Mouse (Mus musculus) neural tube, embryonic 12.5 days (tissue): ENCODE data around the gene Xkr8. TPM values are rescaled to one million over a fixed set of nuclear protein-coding genes. Genes with fewer than 3 reads are reported as not detected.
A peak's percentile ranks its signal among the peaks of the same experiment; 100 is the strongest.

Experiments
- ATAC-seq: fragments of 200-750 bp; cut with Nextera tagmentation; 2 replicates; pipeline ENCODE4 v1.8.0; 2017; ENCODE audit warnings: low read depth, mild to moderate bottlenecking, moderate TSS enrichment, moderate library complexity; ENCODE audit not compliant: low FRiP score
- H3K27ac ChIP-seq: fragments of 300-500 bp; sonication (generic); 2 replicates; pipeline ENCODE4 v1.5.1; 2016
- H3K27me3 ChIP-seq: fragments of 300-500 bp; sonication (generic); replicated peaks from 2 replicates; pipeline ENCODE4 v1.6.1; 2016; ENCODE audit warnings: mild to moderate bottlenecking
- H3K36me3 ChIP-seq: fragments of 300-500 bp; sonication (generic); 2 replicates; pipeline ENCODE4 v1.6.1; 2016; ENCODE audit warnings: mild to moderate bottlenecking
- H3K4me1 ChIP-seq: fragments of 300-500 bp; sonication (generic); 2 replicates; pipeline ENCODE4 v1.6.1; 2016
- H3K4me2 ChIP-seq: fragments of 300-500 bp; sonication (generic); replicated peaks from 2 replicates; pipeline ENCODE4 v1.6.1; 2016; ENCODE audit warnings: mild to moderate bottlenecking
- H3K4me3 ChIP-seq: fragments of 300-500 bp; sonication (generic); 2 replicates; pipeline ENCODE4 v1.5.1; 2016
- H3K9ac ChIP-seq: fragments of 300-500 bp; sonication (generic); 2 replicates; pipeline ENCODE4 v1.6.1; 2016; ENCODE audit warnings: mild to moderate bottlenecking
- H3K9me3 ChIP-seq: fragments of 300-500 bp; sonication (generic); 2 replicates; pipeline ENCODE4 v1.6.1; 2016; ENCODE audit warnings: mild to moderate bottlenecking
- WGBS: fragments of 180-500 bp; shearing (Covaris S2); methylation state at CpG from one replicate; pipeline ENCODE4 v1.1.7; 2016; 5-methylcytosine and 5-hydroxymethylcytosine counted together
- polyA plus RNA-seq: library from polyadenylated mRNA; unstranded; fragments of >200 nt; fragmentation: Nextera tagmentation; extraction: Ambion mirVana; gene quantifications from 2 replicates; pipeline ENCODE4 v1.2.1, GENCODE M21; 2016

The Xkr8 gene
- polyA plus RNA-seq, 1 experiment from 2014 or later: 3.4 TPM

- no peaks in the 10 kb centered on the region for H3K9me3 ChIP-seq
- H3K27me3 ChIP-seq: no peaks in the 10 kb centered on the region
- no peak overlapping the region for H3K4me3 ChIP-seq
- no peaks in the 10 kb centered on the region for H3K36me3 ChIP-seq
- peaks cover 5% of the 10 kb centered on the region; the same call in 1 of the 2 replicates for H3K4me1 ChIP-seq
- 93% methylated on average over 25 of the region's 25 CpGs for WGBS
- H3K27ac ChIP-seq: no peak overlapping the region
- no peak overlapping the region for H3K4me2 ChIP-seq
- H3K9ac ChIP-seq: no peak overlapping the region
- no peak for ATAC-seq
These were observed 875 bp upstream of the Xkr8 start for GRCm38 (mm10) chr4:132733071-132733770.

GRCm38 (mm10) chr4:132731616-132732015, 730 bp downstream of the Xkr8 start:
- H3K9me3 ChIP-seq: no peaks in the 10 kb centered on the region
- peaks cover 13% of the 10 kb centered on the region for H3K36me3 ChIP-seq
- H3K4me3 ChIP-seq: peak overlapping the region; percentile 54
- no peaks in the 10 kb centered on the region for H3K27me3 ChIP-seq
- H3K9ac ChIP-seq: peak overlapping the region; percentile 68; the same call in 1 of the 2 replicates
- H3K4me1 ChIP-seq: peaks cover 5% of the 10 kb centered on the region; the same call in 1 of the 2 replicates
- H3K27ac ChIP-seq: no peak overlapping the region
- ATAC-seq: no peak
- H3K4me2 ChIP-seq: peak overlapping the region; percentile 83
- 50% methylated on average over 12 of the region's 12 CpGs for WGBS

GRCm38 (mm10) chr4:132728233-132728632, 4.1 kb downstream of the Xkr8 start:
- WGBS: 91% methylated on average over 8 of the region's 8 CpGs
- Histone ChIP-seq H3K27ac (no peak overlapping the region), H3K27me3 (no peaks in the 10 kb centered on the region), H3K36me3 (peaks cover 36% of the 10 kb centered on the region), H3K4me3 (no peak overlapping the region), H3K9ac (no peak overlapping the region), H3K4me1 (peaks cover 5% of the 10 kb centered on the region; the same call in 1 of the 2 replicates), H3K9me3 (no peaks in the 10 kb centered on the region), H3K4me2 (no peak overlapping the region)
- ATAC-seq: no peak

- no peak overlapping the region for H3K9ac ChIP-seq
- peaks cover 67% of the 10 kb centered on the region for H3K36me3 ChIP-seq
- H3K4me1 ChIP-seq: no peaks in the 10 kb centered on the region
- H3K4me3 ChIP-seq: no peak overlapping the region
- no peak for ATAC-seq
- WGBS: 95% methylated on average over 1 of the region's 1 CpGs
- H3K27me3 ChIP-seq: no peaks in the 10 kb centered on the region
- no peak overlapping the region for H3K4me2 ChIP-seq
- H3K9me3 ChIP-seq: no peaks in the 10 kb centered on the region
- H3K27ac ChIP-seq: no peak overlapping the region
These were observed 14.1 kb downstream of the Xkr8 start for GRCm38 (mm10) chr4:132718251-132718650.

GRCm38 (mm10) chr4:132713181-132713580, 19.2 kb downstream of the Xkr8 start:
- Histone ChIP-seq H3K27ac (no peak overlapping the region), H3K36me3 (peaks cover 68% of the 10 kb centered on the region), H3K4me2 (no peak overlapping the region), H3K9ac (no peak overlapping the region), H3K27me3 (no peaks in the 10 kb centered on the region), H3K4me1 (no peaks in the 10 kb centered on the region), H3K9me3 (no peaks in the 10 kb centered on the region), H3K4me3 (no peak overlapping the region)
- no peak for ATAC-seq
- 97% methylated on average over 7 of the region's 7 CpGs for WGBS

- WGBS: 93% methylated on average over 8 of the region's 8 CpGs
- no peaks in the 10 kb centered on the region for H3K4me1 ChIP-seq
- H3K4me3 ChIP-seq: no peak overlapping the region
- ATAC-seq: no peak
- no peaks in the 10 kb centered on the region for H3K9me3 ChIP-seq
- H3K9ac ChIP-seq: no peak overlapping the region
- H3K4me2 ChIP-seq: no peak overlapping the region
- no peak overlapping the region for H3K27ac ChIP-seq
- H3K36me3 ChIP-seq: peaks cover 77% of the 10 kb centered on the region
- no peaks in the 10 kb centered on the region for H3K27me3 ChIP-seq
These were observed 25.5 kb downstream of the Xkr8 start for GRCm38 (mm10) chr4:132706885-132707284.

- Histone ChIP-seq H3K4me3 (no peak overlapping the region), H3K27ac (no peak overlapping the region), H3K9me3 (no peaks in the 10 kb centered on the region), H3K9ac (no peak overlapping the region), H3K4me2 (no peak overlapping the region), H3K36me3 (peaks cover 62% of the 10 kb centered on the region), H3K4me1 (no peaks in the 10 kb centered on the region), H3K27me3 (no peaks in the 10 kb centered on the region)
- 98% methylated on average over 5 of the region's 5 CpGs for WGBS
- no peak for ATAC-seq
These were observed 30.3 kb downstream of the Xkr8 start for GRCm38 (mm10) chr4:132702076-132702475.

GRCm38 (mm10) chr4:132693366-132693765, 39.0 kb downstream of the Xkr8 start:
- H3K27me3 ChIP-seq: no peaks in the 10 kb centered on the region
- peaks cover 49% of the 10 kb centered on the region for H3K36me3 ChIP-seq
- H3K4me3 ChIP-seq: no peak overlapping the region
- 91% methylated on average over 3 of the region's 3 CpGs for WGBS
- no peak for ATAC-seq
- no peak overlapping the region for H3K9ac ChIP-seq
- no peak overlapping the region for H3K4me2 ChIP-seq
- no peaks in the 10 kb centered on the region for H3K4me1 ChIP-seq
- no peak overlapping the region for H3K27ac ChIP-seq
- no peaks in the 10 kb centered on the region for H3K9me3 ChIP-seq

- peaks cover 34% of the 10 kb centered on the region for H3K36me3 ChIP-seq
- H3K9me3 ChIP-seq: no peaks in the 10 kb centered on the region
- no peak overlapping the region for H3K9ac ChIP-seq
- no peaks in the 10 kb centered on the region for H3K27me3 ChIP-seq
- no peaks in the 10 kb centered on the region for H3K4me1 ChIP-seq
- H3K4me2 ChIP-seq: no peak overlapping the region
- ATAC-seq: no peak
- WGBS: 87% methylated on average over 2 of the region's 2 CpGs
- no peak overlapping the region for H3K4me3 ChIP-seq
- no peak overlapping the region for H3K27ac ChIP-seq
These were observed 42.7 kb downstream of the Xkr8 start for GRCm38 (mm10) chr4:132689634-132690033.

GRCm38 (mm10) chr4:132676771-132677539, 55.4 kb downstream of the Xkr8 start:
- no peak for ATAC-seq
- 90% methylated on average over 7 of the region's 7 CpGs for WGBS
- peaks cover 40% of the 10 kb centered on the region for H3K36me3 ChIP-seq

More at GRCm38 (mm10) chr4:132676771-132677539, 55.4 kb downstream of the Xkr8 start:
- Histone ChIP-seq H3K27me3 (no peaks in the 10 kb centered on the region), H3K9ac (no peak overlapping the region), H3K4me1 (no peaks in the 10 kb centered on the region), H3K4me3 (no peak overlapping the region), H3K9me3 (no peaks in the 10 kb centered on the region), H3K27ac (no peak overlapping the region), H3K4me2 (no peak overlapping the region)
